Mouse (Mus musculus) frontal cortex, adult (tissue): ENCODE measurements around the gene Ubr2.

Experiments
- ATAC-seq: cut with Nextera tagmentation; 2 replicates; pipeline ENCODE4 v1.9.2; 2017; ENCODE audit warnings: mild to moderate bottlenecking, moderate library complexity, mixed read lengths; ENCODE audit not compliant: low TSS enrichment

The Ubr2 gene

GRCm38 (mm10) chr17:46927781-46928180 lies 82.6 kb downstream of the Ubr2 start:
- peak; percentile 81 for ATAC-seq

DNA sequence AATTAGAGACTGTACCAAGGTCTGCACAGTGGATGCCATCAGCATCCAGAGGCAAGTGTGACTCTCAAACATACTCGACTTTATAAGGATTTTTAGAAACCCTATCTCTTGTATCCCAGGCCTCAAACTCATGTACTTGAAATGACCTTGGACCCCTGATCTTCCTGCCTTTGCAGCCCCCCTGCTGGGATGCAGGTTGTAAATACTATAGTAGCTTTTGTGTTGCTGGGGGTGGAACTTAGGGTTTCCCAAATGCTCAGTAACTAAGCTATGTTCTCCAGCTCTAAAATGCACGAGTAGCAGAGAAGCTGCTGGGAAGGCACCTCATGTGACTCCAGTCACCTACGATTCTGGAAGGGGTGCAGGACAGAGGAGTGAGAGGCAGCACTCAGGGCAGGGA lies 83.4 kb downstream of the Ubr2 start:
- no peak for ATAC-seq

DNA sequence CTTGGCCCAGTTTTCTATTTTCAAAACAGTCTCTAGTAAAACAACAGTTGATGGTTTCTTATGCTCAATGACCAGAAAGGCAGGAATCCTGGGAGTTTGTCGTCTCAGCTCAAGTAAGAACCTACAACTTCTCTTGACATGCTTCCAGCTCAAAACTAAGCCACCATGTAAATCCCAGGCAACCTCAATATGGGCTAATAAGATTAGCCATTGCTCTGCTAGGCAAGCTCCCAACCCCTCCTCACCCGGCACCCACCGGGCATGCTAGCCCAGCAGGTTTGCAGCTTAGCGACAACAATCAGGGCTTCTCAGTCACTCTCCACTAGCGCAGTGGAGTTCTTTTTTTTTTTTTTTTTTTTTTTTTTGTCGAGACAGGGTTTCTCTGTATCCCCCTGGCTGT lies 84.2 kb downstream of the Ubr2 start:
- ATAC-seq: no peak

GRCm38 (mm10) chr17:46920855-46921254 lies 89.5 kb downstream of the Ubr2 start:
- no peak for ATAC-seq

- 0 out of 2 replicates have a peak, but pooled peaks have one; percentile 5 for ATAC-seq
Measured at GRCm38 (mm10) chr17:46918951-46919350, 91.4 kb downstream of the Ubr2 start.

DNA sequence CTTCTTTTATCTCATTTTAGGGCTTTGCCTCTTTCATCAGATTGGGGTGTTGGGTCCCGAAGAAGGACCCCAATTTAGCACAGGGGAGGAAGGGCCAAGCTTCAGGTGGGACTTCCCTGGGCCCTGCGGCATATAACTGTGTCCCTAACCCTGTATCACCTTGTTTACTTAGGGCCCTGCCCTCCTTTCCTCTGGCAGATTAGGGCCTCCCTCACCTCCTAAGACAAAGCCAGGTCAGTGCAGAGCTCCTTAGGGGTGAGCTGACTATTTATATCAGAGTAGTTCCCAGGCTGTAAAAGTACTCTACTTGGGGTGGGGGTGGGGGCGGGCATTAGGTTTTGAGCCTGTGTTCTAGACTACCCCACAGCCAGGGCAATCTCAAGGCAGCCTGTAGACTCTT lies 95.2 kb downstream of the Ubr2 start:
- no peak for ATAC-seq

- ATAC-seq: no peak
Measured at GRCm38 (mm10) chr17:46912331-46912730, 98.0 kb downstream of the Ubr2 start.

DNA sequence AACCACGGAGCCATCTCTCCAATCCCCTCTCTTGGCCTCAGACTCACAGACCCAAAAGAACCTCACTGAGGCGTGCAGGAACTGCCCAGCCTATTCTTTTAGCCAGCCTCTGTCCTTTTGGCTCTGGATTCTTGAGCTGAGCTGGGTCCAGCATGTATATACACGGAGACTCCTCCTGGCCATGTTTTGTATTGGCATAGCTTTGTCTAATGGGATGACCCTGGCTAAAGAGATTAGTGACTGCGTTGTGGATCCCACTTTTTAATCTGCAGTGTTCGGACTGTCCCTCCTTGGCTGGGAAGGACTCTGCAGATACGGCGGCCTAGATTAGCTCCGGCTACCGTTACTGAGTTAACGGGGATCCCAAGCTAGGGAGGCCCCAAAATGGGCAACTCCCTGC lies 100.2 kb downstream of the Ubr2 start, which contains the start of gene Prph2:
Gene Prph2 (plus strand): TSS at position 274 of the 400 bp plus-strand sequence.
- ATAC-seq: no peak

DNA sequence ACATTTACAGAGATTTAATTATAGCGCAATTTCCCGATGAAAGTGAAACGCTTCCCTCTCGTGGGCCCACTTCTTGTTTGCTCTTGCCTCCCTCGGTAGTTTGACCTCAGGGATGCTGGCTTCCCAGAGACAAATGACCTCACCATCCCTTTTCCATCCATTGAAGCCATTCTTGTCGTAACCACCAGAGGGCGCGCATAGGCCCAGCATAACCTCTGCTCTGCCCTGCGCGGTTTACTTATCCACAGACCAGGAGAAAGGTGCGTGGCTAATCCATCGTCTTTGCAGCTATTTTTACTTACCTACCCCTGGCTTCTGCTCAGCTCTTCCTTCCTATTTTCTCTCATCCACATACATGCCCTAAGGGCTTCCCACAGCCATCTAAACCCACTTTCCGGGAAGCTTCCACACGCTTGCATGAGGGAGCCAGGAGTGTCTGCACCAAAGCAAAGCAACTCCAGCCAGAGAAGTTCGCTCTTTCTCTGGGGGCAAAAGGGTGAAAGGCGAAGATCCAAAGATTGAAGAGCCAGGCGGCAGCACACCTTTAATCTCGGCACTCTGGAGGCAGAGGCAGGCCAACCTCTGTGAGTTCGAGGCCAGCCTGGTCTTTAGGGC lies 106.4 kb downstream of the Ubr2 start:
- ATAC-seq: peak; percentile 89; the same call in 1 of the 2 replicates

GRCm38 (mm10) chr17:46900941-46901340 lies 109.4 kb downstream of the Ubr2 start:
- no peak for ATAC-seq

GRCm38 (mm10) chr17:46897221-46897950 lies 113.0 kb downstream of the Ubr2 start:
- ATAC-seq: no peak

GRCm38 (mm10) chr17:46895426-46895825 lies 114.9 kb downstream of the Ubr2 start:
- no peak for ATAC-seq

GRCm38 (mm10) chr17:46890843-46891594 lies 119.3 kb downstream of the Ubr2 start:
- ATAC-seq: peak; percentile 46

GRCm38 (mm10) chr17:46890116-46890815 lies 120.1 kb downstream of the Ubr2 start, which contains the start of gene Tbcc:
Gene Tbcc (plus strand): TSS chr17:46890684.
- ATAC-seq: peak; percentile 80

DNA sequence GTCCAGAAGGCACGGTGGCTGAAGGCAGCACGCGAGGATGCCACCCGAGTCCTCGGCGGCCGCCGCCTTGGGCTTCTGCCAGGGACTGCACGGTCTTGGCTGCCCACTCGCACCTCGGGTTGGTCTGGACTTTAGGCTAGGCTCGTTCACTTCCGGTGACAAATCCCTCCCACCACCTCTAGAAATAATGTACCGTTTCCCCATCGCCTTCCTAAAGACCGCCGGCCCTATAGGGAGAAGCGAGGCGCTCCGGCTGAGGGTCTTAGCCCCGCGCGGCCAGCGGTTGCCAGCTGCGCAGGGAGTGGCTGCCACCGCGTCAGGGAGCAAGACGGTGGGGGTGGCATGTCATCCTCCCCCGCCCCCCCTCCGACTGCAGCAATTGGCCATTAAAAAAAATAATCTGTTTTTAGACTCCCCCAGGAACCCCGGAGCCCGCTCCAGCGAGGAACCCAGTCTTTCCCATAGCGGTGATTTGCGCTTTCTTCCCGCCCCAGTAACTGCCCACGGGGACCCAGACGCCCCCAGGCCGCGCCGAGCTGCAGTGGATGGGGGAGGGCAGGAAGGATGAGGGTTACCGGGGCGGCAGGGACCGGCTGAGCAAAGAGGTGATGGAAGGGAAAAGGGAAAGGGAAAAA lies 120.8 kb downstream of the Ubr2 start:
- ATAC-seq: peak; percentile 33; the same call in 1 of the 2 replicates

GRCm38 (mm10) chr17:46888511-46889212 lies 121.7 kb downstream of the Ubr2 start:
- no peak for ATAC-seq

DNA sequence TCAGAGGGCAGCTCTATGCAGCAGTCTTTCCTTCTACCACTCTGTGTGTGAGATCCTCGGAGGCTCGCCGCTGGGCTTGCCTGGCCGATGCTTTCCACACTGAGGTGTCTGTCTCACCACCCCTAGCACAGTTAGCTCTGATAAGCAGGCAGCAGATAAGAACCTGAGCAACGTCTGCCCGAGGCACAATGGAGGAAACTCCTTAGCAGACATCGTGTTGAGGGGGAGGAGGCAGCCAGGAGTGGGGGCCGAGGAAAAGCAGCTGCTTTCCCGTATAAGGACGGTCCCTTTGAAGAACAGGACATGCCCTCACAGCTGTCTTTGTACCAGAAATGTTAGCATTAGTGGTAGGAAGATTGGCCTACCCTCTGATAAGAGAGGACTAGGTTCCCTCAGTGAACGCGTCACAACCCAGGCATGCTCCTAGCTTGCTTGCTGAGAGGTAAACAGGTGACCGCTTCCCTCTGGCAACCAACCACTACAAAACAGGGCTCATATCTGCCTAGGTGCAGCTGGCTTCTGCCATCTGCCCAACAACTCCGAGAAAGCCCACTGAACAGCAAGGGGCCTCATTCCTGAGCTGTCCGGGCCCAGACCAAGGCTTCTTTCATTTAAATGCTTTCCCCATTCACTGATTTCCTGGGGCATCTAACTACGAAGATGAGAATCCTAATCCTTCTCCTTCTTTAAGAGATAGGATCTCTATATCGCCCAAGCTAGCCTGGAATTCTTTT lies 124.3 kb downstream of the Ubr2 start:
- no peak for ATAC-seq

DNA sequence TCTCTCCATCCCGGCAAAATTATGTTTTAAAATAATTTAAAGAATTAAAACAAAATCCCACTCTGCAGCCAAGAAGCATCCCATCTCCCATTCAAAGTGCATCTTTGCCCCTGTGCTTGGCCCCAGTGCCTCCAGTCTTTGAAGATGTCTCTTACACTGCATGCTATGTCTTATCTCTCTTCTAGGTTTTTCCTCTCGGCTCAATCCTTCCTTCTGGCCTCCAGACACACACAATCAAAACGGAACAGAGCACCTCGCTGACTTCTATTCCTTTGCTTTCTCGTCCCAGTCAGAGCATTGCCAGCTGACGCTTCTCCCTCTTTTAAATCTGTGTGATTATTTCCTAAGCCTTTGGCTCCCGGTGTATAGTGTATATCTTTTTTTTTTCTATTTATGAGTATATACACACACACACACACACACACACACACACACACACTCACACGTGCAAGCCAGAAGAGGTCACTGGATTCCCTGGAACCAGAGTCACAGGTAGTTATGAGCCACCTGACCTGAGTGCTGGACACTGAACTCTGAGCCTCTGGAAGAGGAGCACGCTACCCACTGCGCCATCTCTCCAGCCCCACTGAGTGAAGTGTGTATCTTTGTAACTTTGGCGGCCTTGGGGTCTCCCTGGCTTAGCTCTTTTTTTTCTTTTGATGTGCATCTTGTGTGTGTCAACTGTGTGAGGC lies 125.0 kb downstream of the Ubr2 start:
- ATAC-seq: no peak

GRCm38 (mm10) chr17:46884766-46885165 lies 125.6 kb downstream of the Ubr2 start:
- ATAC-seq: no peak
